Mouse (Mus musculus): ENCODE data around the gene B9d1.

The B9d1 gene

GRCm38 (mm10) chr11:61489874-61490273, 15.1 kb upstream of the B9d1 start:
- no peak for DNase-seq

DNA sequence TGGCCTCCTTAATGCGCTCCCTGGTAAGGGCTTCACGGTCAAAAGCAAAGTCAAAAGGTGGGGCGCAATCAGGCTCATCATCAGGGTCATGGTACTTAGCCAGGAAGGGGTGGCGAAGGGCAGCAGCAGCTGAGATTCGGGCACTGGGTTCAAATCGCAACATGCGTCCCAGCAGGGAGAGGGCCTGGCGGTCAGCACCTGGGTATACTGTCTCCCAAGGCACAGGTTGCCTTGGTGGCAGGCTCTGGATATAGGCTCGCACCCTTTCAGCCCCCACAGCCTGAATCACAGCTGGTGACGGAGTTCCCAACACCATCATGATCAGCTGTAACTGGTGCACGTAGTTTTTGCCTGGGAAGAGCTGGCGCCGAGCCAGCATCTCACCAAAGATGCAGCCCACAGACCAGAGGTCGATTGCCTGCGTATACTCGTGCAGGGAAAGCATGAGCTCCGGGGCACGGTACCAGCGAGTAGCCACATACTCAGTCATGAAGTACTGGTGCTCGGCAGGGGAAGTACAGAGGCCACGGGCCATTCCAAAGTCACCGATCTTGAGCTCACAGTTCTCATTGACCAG, 13.9 kb upstream of the B9d1 start:
- no peak for DNase-seq

DNA sequence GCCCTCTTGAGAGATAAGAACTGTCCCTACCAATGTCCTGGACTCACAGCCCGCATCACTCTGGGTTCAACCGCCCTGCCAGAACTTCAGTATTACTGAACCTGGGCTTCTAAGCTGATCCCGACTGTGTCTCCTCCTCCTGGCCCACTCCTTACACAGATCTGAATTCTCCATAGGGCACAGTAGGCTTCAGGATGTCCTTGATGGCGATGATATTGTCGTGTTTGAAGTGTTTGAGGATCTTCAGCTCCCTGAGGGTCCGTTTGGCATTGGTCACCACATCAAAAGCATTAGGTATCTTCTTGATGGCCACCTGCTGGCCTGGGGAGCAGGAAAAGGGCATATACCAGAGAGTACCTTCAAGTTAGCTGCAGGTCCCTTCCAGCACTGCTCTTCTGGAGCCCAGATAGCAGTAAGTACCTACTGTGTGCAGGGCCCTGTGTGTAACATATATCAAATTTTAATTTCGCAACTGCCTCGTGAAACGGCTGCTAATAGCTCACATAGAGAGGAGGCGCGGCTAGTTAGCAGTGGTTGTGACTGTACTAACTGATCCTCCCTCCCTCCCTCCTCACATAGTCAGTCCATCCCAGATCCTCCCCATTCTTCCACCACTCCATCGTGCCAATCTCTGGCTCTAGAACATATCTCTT, 12.1 kb upstream of the B9d1 start:
- DNase-seq = no peak

GRCm38 (mm10) chr11:61493525-61494128, 11.3 kb upstream of the B9d1 start:
- DNase-seq = no peak

GRCm38 (mm10) chr11:61494129-61494997, 10.6 kb upstream of the B9d1 start, which contains the start of gene Mapk7:
TSS of gene Mapk7 (minus strand) at chr11:61494406.
- peak; percentile 96 for DNase-seq

GRCm38 (mm10) chr11:61495528-61495927, 9.4 kb upstream of the B9d1 start:
- DNase-seq = no peak

GRCm38 (mm10) chr11:61497490-61497889, 7.5 kb upstream of the B9d1 start:
- DNase-seq = no peak

- DNase-seq = no peak
Measured at GRCm38 (mm10) chr11:61498736-61499504, 6.0 kb upstream of the B9d1 start.

DNA sequence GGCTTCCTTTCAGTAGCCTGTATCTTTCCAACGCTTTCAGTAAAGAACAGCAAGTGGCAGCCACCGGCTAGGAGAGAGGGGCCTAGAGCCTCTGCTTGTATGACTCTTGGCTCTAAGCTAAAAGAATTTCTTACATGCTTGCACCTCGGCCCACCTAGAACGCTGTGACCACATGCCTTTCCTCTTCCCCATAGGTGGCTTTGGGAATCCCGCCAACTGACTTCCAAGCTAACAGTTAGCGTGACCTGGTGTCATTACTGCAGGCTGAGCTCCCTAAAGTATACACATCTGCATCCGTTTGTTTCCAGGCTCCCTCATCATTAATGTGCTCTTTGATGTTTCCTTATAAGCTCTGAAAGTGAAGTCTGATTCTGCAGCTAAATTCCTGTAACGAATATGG, 1.0 kb upstream of the B9d1 start:
- no peak for DNase-seq

- DNase-seq = peak; percentile 63
Measured at GRCm38 (mm10) chr11:61514953-61515352, 10.0 kb downstream of the B9d1 start.

- DNase-seq = no peak
Measured at GRCm38 (mm10) chr11:61517971-61518370, 13.0 kb downstream of the B9d1 start.

GRCm38 (mm10) chr11:61518871-61519270, 13.9 kb downstream of the B9d1 start:
- no peak for DNase-seq

GRCm38 (mm10) chr11:61519484-61520107, 14.7 kb downstream of the B9d1 start:
- no peak for DNase-seq

DNA sequence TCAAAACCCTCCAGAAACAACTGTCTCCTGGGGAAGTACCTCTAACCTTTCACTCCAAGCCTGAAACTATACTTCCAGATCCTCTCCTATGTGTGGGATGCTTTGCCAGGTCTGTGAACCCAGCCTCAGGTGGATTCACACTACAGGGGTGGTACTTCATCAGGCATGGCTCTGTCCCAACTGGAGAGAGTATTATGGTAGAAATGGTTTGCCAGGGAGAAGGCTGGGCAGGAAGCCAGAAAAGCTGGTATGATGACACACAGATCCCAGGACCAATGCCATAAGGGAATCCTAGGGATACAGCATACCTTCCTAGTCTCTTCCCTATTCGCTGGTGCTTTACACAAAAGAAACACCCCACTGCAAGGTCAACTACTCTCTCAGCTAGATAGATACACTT, 21.9 kb downstream of the B9d1 start:
- DNase-seq = no peak

DNA sequence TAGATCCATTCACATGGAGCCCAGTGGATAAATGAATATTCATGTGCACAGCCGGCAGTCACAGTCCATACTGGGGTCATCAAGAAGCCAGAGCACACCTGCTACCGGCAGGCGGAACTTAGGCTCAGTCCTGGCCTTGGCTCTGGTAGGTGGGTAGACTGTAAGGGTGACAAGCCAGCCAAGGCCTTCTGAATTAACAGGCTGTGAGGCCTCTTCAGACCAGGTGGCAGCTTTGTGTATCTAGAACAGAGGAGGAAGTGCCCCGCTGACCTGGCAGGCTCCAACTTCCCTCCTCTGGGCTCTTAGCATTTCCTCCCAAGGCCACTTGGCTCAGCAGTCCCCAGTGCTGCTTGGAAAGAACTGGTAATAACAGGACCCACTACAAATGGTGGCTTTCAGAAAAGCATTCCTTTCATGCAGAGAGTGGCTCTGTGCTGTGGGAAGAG, 24.3 kb downstream of the B9d1 start:
- peak; percentile 47 for DNase-seq

GRCm38 (mm10) chr11:61532820-61533219, 27.9 kb downstream of the B9d1 start:
- DNase-seq = peak; percentile 16

DNA sequence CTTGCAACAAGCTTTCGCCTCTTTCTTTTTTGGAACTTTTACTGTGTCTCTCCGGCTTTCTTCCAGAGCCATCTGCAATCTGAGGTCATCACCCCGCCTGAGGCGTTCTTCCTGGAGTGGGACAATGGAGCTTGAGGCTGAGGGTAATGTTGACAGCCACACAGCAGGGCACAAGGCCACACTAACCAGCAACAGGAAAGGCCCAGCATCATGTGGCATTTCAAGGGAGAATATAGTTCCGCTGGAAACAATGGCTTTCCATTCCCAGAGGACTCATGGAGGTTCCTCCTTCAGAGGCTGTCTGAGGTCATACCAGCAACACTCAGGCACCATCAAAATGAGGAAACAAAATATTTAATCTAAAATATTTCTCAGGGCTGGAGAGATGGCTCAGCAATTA, 28.6 kb downstream of the B9d1 start:
- peak; percentile 43 for DNase-seq

- DNase-seq = no peak
Measured at GRCm38 (mm10) chr11:61535530-61535929, 30.6 kb downstream of the B9d1 start.

DNA sequence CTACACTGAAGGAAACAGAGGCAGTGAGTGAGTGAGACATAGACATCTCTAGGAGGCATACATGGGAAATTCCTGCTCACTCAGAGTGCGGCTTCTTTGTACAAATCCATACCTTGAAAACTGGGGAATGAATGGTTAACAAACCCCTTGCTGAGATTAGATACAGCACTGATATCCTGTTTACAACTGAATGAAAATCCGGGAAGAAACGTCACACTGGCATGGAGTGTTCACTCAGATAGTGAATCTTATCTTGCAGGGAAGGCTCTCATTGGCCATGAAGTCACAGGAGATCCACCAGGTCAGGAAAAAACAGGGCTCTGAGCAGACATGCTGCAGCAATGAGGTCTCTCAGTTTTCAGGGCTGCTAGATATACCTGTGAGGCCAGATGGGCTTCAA, 32.0 kb downstream of the B9d1 start:
- DNase-seq = no peak

DNA sequence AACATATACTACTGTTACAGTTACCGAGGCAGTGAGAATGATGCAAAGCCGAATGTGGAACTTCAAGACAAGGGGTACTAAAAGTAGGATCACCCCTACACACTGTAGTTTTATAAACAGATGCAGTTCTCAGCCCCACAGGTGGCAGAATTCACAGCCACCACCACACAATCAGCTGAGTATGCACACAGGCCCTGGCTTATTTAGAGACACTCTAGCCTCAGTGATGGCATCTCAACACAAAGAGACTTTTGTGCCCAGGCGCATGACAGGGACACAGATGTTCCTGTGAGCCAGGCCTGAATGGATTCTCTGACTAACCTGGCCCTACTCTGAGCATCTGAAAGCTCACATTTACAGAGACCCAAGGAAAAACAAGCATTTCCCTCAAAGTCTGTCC, 32.4 kb downstream of the B9d1 start:
- DNase-seq = no peak

DNA sequence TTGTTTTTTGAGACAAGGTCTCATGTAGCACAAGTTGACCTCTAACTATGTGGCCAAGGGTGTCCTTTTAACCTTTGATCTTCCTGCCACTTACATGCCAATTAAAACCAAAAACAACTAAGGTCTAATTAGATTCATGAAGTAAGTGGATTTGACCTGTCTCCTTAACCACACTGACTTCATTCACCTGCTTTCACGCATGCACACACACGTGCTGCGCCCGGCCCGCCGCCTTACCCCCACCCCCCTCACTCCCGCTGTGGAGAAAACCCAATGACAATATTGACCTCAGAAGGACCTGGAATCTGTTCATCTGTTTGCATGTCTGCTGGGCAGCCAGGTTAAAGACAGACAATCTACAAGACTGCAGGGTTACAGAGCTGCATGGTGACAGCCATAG, 35.7 kb downstream of the B9d1 start:
- peak; percentile 34 for DNase-seq

GRCm38 (mm10) chr11:61541106-61541505, 36.2 kb downstream of the B9d1 start:
- DNase-seq = no peak
